Mouse (Mus musculus) kidney, postnatal 0 days (tissue): Measurements from ENCODE around the gene Vmn1r169. TPM values are rescaled to one million over a fixed set of nuclear protein-coding genes. Genes with fewer than 3 reads are reported as not detected.
"Not testable (repeated sequence)": the region's sequence is repeated elsewhere in the genome, so short reads cannot be mapped to it uniquely, and the experiment has no call there.

Experiments used
- ATAC-seq: fragments of 200-750 bp; cut with Nextera tagmentation; replicated peaks from 2 replicates; pipeline ENCODE4 v1.8.0; 2017; ENCODE audit warnings: low read depth, moderate number of reproducible peaks, moderate TSS enrichment, moderate library complexity; ENCODE audit not compliant: low FRiP score
- DNase-seq: peaks from one replicate; pipeline ENCODE4 v3.0.0-alpha.2; 2016; ENCODE audit warnings: low spot score
- H3K27ac ChIP-seq: fragments of 300-500 bp; sonication (generic); 2 replicates; pipeline ENCODE4 v1.5.1; 2014; ENCODE audit warnings: mild to moderate bottlenecking
- H3K27me3 ChIP-seq: fragments of 300-500 bp; sonication (generic); 2 replicates; pipeline ENCODE4 v1.6.1; 2014; ENCODE audit warnings: low read length, mixed read lengths; ENCODE audit not compliant: insufficient read depth
- H3K36me3 ChIP-seq: fragments of 300-500 bp; sonication (generic); 2 replicates; pipeline ENCODE4 v1.6.1; 2014; ENCODE audit warnings: low read length, mixed read lengths; ENCODE audit not compliant: insufficient read depth
- H3K4me1 ChIP-seq: fragments of 300-500 bp; sonication (generic); replicated peaks from 2 replicates; pipeline ENCODE4 v1.6.1; 2014; ENCODE audit warnings: antibody characterized with exemption, low read length, mixed read lengths; ENCODE audit not compliant: insufficient read depth
- H3K4me2 ChIP-seq: fragments of 300-500 bp; sonication (generic); 2 replicates; pipeline ENCODE4 v1.6.1; 2014; ENCODE audit warnings: mild to moderate bottlenecking, low read length, moderate library complexity, mixed read lengths
- H3K4me3 ChIP-seq: fragments of 300-500 bp; sonication (generic); replicated peaks from 2 replicates; pipeline ENCODE4 v1.5.1; 2014; ENCODE audit warnings: low read depth, low read length
- H3K9ac ChIP-seq: fragments of 300-500 bp; sonication (generic); 2 replicates; pipeline ENCODE4 v1.6.1; 2014; ENCODE audit warnings: low read depth, low read length
- H3K9me3 ChIP-seq: fragments of 300-500 bp; sonication (generic); replicated peaks from 2 replicates; pipeline ENCODE4 v1.6.1; 2016; ENCODE audit warnings: low read length, inconsistent platforms, mixed read lengths
- WGBS: fragments of 180-500 bp; shearing (Covaris S2); extraction: QIAGEN DNeasy Blood & Tissue Kit; methylation state at CpG from one replicate; pipeline ENCODE4 v1.1.7; 2014; 5-methylcytosine and 5-hydroxymethylcytosine counted together
- polyA plus RNA-seq: library from polyadenylated mRNA; unstranded; fragments of >200 nt; fragmentation: Nextera tagmentation; extraction: Ambion mirVana; gene quantifications from 2 replicates; pipeline ENCODE4 v1.2.1, GENCODE M21; 2015

Vmn1r169 gene
- polyA plus RNA-seq: not detected in 2 replicates

DNA sequence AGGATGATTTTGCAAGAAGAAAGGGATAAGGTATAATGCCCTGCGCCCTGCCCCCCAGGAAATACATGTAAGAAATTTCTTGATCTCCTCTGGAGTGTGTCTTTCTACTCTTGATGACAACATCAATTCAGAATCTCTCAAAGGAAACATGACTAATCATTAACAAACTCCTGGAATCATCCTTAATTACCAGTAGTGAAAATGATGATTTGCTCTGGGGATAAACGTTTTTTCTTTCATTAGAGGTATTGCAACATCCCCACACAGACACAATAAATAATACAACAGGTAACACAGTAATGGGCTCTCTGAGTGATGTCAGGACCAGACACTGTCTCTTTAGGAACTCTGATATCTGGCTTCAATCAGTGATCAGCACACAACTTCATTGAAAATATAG is at the start of gene Vmn1r169:
Gene Vmn1r169 (plus strand): TSS at position 301 of the 400 bp plus-strand sequence.
- H3K9ac ChIP-seq, DNase-seq, H3K4me2 ChIP-seq, H3K36me3 ChIP-seq, H3K27me3 ChIP-seq, H3K9me3 ChIP-seq, H3K27ac ChIP-seq, H3K4me3 ChIP-seq, ATAC-seq, H3K4me1 ChIP-seq: not testable (repeated sequence)
- WGBS: 74% methylated on average over 1 of the region's 2 CpGs

DNA sequence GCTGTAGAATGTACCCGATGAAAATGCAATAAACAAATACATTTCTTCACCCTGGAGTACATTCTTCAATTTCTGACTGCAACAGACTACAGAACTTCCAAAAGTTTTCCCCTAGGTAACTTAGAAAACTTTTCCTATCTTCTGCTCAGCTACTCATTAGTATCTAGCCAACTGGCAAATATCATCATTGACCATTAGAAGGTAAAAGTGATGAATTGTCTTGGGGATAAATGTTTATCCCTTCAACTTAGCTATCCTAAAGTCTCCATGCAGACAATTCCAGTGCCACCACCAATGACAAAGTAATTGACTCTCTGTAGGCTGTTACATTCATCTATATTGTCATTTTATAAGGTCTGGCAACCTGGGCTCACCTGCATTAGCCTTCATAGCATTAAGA is 35.9 kb upstream of the Vmn1r169 start, which contains the start of gene Vmn1r168:
Gene Vmn1r168 (plus strand): TSS at position 301 of the 400 bp plus-strand sequence.
- not testable (repeated sequence) for H3K4me2 ChIP-seq, H3K36me3 ChIP-seq, H3K9me3 ChIP-seq, H3K9ac ChIP-seq, ATAC-seq, H3K4me1 ChIP-seq, H3K27me3 ChIP-seq, H3K27ac ChIP-seq, H3K4me3 ChIP-seq, DNase-seq
- no CpG with 5 or more reads among the region's 1 CpGs for WGBS

DNA sequence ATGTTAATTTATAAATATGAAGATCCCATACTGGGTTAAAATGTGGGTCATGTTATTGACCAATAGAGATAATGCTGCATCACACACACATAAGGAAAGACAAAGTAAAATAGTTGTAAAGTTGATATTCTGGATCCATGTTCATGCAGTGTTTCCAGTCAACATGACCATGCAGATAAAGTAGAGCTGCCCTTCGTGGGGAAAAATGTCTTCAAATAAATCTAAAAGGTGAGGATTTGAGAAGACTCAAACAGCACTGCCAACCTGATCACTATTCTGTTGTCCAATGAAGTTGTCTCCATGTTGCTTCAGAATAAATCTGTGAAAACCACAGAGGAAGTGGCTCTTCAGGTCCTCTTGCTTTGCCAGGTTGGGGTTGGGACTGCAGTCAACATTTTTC is 30.5 kb downstream of the Vmn1r169 start, which contains the start of gene Vmn1r170:
Gene Vmn1r170 (plus strand): TSS at position 301 of the 400 bp plus-strand sequence.
- H3K4me3 ChIP-seq, H3K9me3 ChIP-seq, H3K4me1 ChIP-seq, H3K4me2 ChIP-seq, DNase-seq, H3K9ac ChIP-seq, H3K27ac ChIP-seq, H3K36me3 ChIP-seq, H3K27me3 ChIP-seq, ATAC-seq: not testable (repeated sequence)
- 36% methylated on average over 1 of the region's 1 CpGs for WGBS

Other genes with a start within 250 kb of the Vmn1r169 start
- gene Nlrp5, start 189.6 kb upstream of the Vmn1r169 start, polyA plus RNA-seq: not detected in 2 replicates
- gene Vmn1r167, start 68.3 kb upstream of the Vmn1r169 start, polyA plus RNA-seq: not detected in 2 replicates
- not detected in 2 replicates for gene Vmn1r168, start 35.8 kb upstream of the Vmn1r169 start, polyA plus RNA-seq
- not detected in 2 replicates for gene Vmn1r170, start 30.6 kb downstream of the Vmn1r169 start, polyA plus RNA-seq
- not detected in 2 replicates for gene Vmn1r171, start 55.2 kb downstream of the Vmn1r169 start, polyA plus RNA-seq
- not detected in 2 replicates for gene Vmn1r172, start 82.8 kb downstream of the Vmn1r169 start, polyA plus RNA-seq
- gene Vmn1r173, start 125.2 kb downstream of the Vmn1r169 start, polyA plus RNA-seq: not detected in 2 replicates
- gene Vmn1r174, start 176.7 kb downstream of the Vmn1r169 start, polyA plus RNA-seq: not detected in 2 replicates
- not detected in 2 replicates for gene Vmn1r175, start 235.1 kb downstream of the Vmn1r169 start, polyA plus RNA-seq